Mouse (Mus musculus): Measurements from ENCODE around the gene Cenpa. TPM values are rescaled to one million over a fixed set of nuclear protein-coding genes. Genes with fewer than 3 reads are reported as not detected.

Cenpa gene
- polyA plus RNA-seq, 1 experiment from 2014 or later = 160 TPM

DNA sequence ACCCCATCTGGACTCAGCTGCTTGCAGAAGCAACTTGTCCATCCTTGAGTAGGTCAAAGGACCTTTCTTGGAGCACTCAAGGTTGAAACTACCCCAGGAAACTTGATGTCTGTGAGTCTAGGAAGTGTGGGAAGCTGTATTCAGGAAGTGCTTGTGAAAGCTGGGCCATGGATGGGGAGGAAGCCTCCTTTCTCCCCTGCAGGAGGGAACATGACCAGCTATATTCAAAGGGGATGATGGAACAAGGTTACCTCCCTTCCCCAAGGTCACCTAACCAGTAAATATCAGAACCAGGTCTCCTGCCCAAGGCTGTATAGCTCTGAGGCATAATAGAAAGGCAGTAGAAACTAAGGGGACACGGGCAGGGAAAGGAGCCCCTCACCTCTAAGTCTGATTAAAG, 34.4 kb upstream of the Cenpa start:
- Histone ChIP-seq H3K4me1 (ENCODE audit: control insufficient read depth, low read depth, low read length) (no peaks in the 10 kb centered on the region), H3K27ac (ENCODE audit: low read length) (no peak overlapping the region), H3K4me2 (ENCODE audit: low read depth, low read length) (no peak overlapping the region), H3K4me3 (ENCODE audit: low read depth, low read length) (no peak overlapping the region), H3K9me3 (replicated peaks; ENCODE audit: control insufficient read depth, low read length) (no peaks in the 10 kb centered on the region), H3K36me3 (ENCODE audit: control insufficient read depth, insufficient read depth) (no peaks in the 10 kb centered on the region), H3K27me3 (ENCODE audit: control insufficient read depth, insufficient read depth, low read depth, low read length) (no peaks in the 10 kb centered on the region), H3K9ac (ENCODE audit: low read depth, low read length) (no peak overlapping the region)
- ATAC-seq (ENCODE audit: low read depth) = no peak
- 43% methylated on average over 1 of the region's 1 CpGs for WGBS (ENCODE audit: insufficient replicate concordance)

DNA sequence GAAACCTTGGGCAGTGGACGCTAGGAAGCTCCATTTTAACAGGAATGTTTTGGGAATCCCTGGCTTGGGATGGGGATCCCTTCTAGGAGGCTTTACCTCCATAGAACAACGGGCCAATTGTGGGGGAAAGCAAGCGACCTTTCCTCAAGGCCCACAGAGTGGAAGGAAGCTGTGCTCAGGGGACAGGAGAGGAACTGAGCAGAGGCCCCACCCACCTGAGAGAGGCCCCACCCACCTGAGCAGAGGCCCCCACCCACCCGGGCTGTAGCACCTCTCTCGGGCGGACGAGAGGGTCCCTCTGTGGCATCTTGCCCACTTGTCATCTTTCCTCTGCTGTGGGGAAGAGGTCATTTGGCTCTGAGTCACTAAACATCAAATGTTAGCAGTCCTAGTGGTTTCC, 29.6 kb upstream of the Cenpa start:
- Histone ChIP-seq H3K4me3 (ENCODE audit: low read depth, low read length) (no peak overlapping the region), H3K4me2 (ENCODE audit: low read depth, low read length) (no peak overlapping the region), H3K27me3 (ENCODE audit: control insufficient read depth, insufficient read depth, low read depth, low read length) (no peaks in the 10 kb centered on the region), H3K4me1 (ENCODE audit: control insufficient read depth, low read depth, low read length) (no peaks in the 10 kb centered on the region), H3K9ac (ENCODE audit: low read depth, low read length) (no peak overlapping the region), H3K9me3 (replicated peaks; ENCODE audit: control insufficient read depth, low read length) (no peaks in the 10 kb centered on the region), H3K27ac (ENCODE audit: low read length) (no peak overlapping the region), H3K36me3 (ENCODE audit: control insufficient read depth, insufficient read depth) (no peaks in the 10 kb centered on the region)
- WGBS (ENCODE audit: insufficient replicate concordance) = 34% methylated on average over 7 of the region's 7 CpGs
- ATAC-seq (ENCODE audit: low read depth) = no peak

DNA sequence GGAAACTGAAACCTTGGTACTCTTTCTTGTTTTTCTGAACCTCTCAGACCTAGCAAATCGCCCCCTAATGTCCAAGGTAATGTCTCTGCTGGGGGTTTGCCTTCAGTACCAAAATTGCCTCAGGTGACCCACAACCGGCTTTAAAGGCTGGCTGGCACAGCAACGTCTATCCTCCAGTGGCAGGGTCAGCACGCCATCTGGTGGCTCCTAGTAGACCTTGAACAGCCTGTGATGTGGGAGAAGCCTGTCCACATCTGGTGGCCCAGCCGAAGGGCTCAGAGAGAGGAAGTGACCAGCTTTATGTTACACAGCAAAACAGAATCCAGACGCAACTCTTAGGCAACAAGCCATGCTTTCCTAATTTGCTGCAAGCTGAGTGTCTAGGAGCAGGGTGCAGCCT, 28.5 kb upstream of the Cenpa start:
- peak; percentile 45; the same call in 1 of the 2 replicates for ATAC-seq (ENCODE audit: low read depth)

DNA sequence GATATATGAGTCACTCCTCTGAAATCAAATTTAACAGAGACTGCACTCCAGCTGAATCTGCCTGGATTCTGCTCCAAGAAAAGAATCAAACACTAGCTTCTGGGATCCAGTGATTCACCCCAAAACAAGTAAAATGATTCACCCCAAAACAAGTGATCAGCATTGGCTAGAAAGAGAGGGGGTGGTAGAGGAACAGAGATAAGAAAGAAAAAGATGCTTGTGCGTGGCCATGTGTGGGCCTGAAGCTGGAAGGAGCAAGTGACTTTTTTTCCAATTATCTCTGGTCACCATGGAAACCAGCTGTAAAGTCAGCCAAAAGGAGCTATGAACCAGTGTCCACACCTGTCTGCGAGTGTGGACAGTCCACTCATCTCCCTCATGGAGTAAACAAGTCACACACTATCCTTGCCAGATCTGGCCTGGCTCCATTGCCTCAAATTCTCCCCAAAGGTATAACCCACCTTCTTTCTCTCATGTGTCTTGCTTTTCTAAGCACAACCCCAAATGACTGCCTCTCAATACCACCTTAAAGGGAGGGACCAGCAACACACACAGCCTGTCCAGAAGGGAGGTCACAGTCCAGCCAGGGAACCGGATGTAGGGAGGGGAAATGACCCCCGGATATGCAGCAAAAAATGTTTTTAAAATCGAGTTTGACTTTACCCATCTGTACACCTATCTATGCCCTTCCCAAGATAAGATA, 22.9 kb upstream of the Cenpa start:
- no peak overlapping the region for H3K4me3 ChIP-seq (ENCODE audit: low read depth, low read length)
- 34% methylated on average over 5 of the region's 5 CpGs for WGBS (ENCODE audit: insufficient replicate concordance)
- H3K27ac ChIP-seq (ENCODE audit: low read length) = no peak overlapping the region
- H3K27me3 ChIP-seq (ENCODE audit: control insufficient read depth, insufficient read depth, low read depth, low read length) = no peaks in the 10 kb centered on the region
- H3K4me2 ChIP-seq (ENCODE audit: low read depth, low read length) = no peak overlapping the region
- no peak overlapping the region for H3K9ac ChIP-seq (ENCODE audit: low read depth, low read length)
- H3K4me1 ChIP-seq (ENCODE audit: control insufficient read depth, low read depth, low read length) = peaks cover 10% of the 10 kb centered on the region
- H3K36me3 ChIP-seq (ENCODE audit: control insufficient read depth, insufficient read depth) = no peaks in the 10 kb centered on the region
- no peaks in the 10 kb centered on the region for H3K9me3 ChIP-seq (replicated peaks; ENCODE audit: control insufficient read depth, low read length)
- ATAC-seq (ENCODE audit: low read depth) = no peak

More for the DNA sequence above, 28.5 kb upstream of the Cenpa start:
- Histone ChIP-seq H3K9ac (ENCODE audit: low read depth, low read length) (no peak overlapping the region), H3K27me3 (ENCODE audit: control insufficient read depth, insufficient read depth, low read depth, low read length) (no peaks in the 10 kb centered on the region), H3K36me3 (ENCODE audit: control insufficient read depth, insufficient read depth) (no peaks in the 10 kb centered on the region), H3K4me2 (ENCODE audit: low read depth, low read length) (no peak overlapping the region), H3K4me3 (ENCODE audit: low read depth, low read length) (no peak overlapping the region), H3K4me1 (ENCODE audit: control insufficient read depth, low read depth, low read length) (no peaks in the 10 kb centered on the region), H3K9me3 (replicated peaks; ENCODE audit: control insufficient read depth, low read length) (no peaks in the 10 kb centered on the region), H3K27ac (ENCODE audit: low read length) (no peak overlapping the region)
- 2% methylated on average over 6 of the region's 6 CpGs for WGBS (ENCODE audit: insufficient replicate concordance)

DNA sequence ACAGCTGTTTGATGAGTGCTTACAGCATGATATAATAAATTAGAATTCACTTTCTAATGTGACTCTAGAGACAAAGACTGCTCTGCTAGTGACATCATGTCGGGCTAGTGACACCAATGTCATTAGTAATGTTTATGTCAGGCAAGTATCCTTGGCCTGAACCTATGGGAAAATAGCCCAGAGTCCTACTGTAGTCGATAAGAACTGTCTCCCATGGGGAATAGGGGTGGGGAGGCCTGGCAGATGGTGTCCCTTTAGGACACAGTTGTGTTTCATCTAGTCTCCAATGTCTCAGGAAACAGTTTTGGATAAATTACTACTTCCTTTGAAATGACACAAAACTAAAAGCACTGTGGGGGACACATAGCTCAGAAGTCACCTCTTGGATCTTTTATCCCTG, 20.5 kb upstream of the Cenpa start:
- no peak for ATAC-seq (ENCODE audit: low read depth)
- WGBS (ENCODE audit: insufficient replicate concordance) = 62% methylated on average over 2 of the region's 2 CpGs
- Histone ChIP-seq H3K4me2 (ENCODE audit: low read depth, low read length) (no peak overlapping the region), H3K9me3 (replicated peaks; ENCODE audit: control insufficient read depth, low read length) (no peaks in the 10 kb centered on the region), H3K27me3 (ENCODE audit: control insufficient read depth, insufficient read depth, low read depth, low read length) (no peaks in the 10 kb centered on the region), H3K4me3 (ENCODE audit: low read depth, low read length) (no peak overlapping the region), H3K4me1 (ENCODE audit: control insufficient read depth, low read depth, low read length) (peaks cover 17% of the 10 kb centered on the region), H3K27ac (ENCODE audit: low read length) (no peak overlapping the region), H3K9ac (ENCODE audit: low read depth, low read length) (no peak overlapping the region), H3K36me3 (ENCODE audit: control insufficient read depth, insufficient read depth) (no peaks in the 10 kb centered on the region)

DNA sequence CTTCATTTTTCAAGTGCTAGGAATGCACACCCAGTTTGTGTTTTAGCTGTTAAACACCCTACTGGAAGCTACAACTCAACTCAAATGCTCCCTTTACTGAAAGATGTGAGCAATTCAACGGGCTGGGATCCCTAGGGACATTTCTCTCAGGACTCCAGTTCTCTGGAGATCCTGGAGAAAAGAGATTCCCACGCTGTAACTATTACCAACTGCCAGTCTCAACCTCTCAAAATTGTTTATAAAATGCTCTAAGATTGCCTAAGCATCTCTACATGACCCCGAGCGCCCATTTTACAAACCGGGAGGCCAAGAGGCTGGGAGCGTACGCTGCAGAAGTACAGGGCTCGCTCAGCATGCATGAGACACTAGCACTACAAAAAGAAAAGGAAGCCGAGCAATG, 19.2 kb upstream of the Cenpa start:
- peak overlapping the region; percentile 78 for H3K4me2 ChIP-seq (ENCODE audit: low read depth, low read length)
- H3K4me1 ChIP-seq (ENCODE audit: control insufficient read depth, low read depth, low read length) = peaks cover 17% of the 10 kb centered on the region
- H3K27me3 ChIP-seq (ENCODE audit: control insufficient read depth, insufficient read depth, low read depth, low read length) = no peaks in the 10 kb centered on the region
- peak overlapping the region; percentile 83 for H3K4me3 ChIP-seq (ENCODE audit: low read depth, low read length)
- H3K27ac ChIP-seq (ENCODE audit: low read length) = no peak overlapping the region
- no peaks in the 10 kb centered on the region for H3K9me3 ChIP-seq (replicated peaks; ENCODE audit: control insufficient read depth, low read length)
- H3K36me3 ChIP-seq (ENCODE audit: control insufficient read depth, insufficient read depth) = no peaks in the 10 kb centered on the region
- no peak for ATAC-seq (ENCODE audit: low read depth)
- 21% methylated on average over 9 of the region's 9 CpGs for WGBS (ENCODE audit: insufficient replicate concordance)
- peak overlapping the region; percentile 80 for H3K9ac ChIP-seq (ENCODE audit: low read depth, low read length)

DNA sequence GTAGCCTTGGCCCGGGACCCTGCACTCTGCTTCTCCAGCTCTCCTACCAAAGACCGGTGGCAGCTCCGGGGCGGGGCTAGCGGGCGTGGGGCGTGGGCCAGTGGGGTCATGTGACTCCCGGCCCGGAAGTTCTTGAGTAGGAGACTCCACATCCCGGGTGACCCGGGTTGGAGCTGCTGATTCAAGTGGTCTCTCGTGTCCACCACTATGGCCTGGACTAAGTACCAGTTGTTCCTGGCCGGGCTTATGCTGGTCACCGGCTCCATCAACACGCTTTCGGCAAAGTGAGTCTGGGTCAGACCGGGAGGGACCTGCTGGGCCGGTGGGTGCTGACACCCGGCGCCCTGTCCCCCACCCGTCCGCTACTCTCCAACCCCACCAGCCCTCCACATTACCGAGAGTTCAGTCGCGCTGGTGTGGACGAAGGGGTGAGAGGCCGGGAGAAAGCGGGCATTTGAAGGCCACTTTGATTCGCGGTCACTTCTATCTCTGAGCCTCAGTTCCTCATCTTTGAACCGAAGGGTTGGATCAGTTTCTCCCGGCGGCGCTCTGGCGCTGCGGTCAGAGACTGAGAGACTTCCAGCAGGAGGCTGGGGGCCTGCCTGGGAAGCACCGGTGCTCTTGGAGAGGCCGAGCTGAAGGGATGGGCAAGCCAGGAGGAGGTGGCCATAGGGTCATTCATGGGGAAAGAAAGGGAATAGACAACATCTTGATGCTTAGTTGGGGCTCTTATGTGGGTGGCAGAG, 18.6 kb upstream of the Cenpa start, which contains the start of gene Slc35f6:
TSS of gene Slc35f6 (plus strand) at position 119 of the 746 bp plus-strand sequence.
- no peaks in the 10 kb centered on the region for H3K36me3 ChIP-seq (ENCODE audit: control insufficient read depth, insufficient read depth)
- H3K9me3 ChIP-seq (replicated peaks; ENCODE audit: control insufficient read depth, low read length) = no peaks in the 10 kb centered on the region
- peak; percentile 90 for ATAC-seq (ENCODE audit: low read depth)
- H3K9ac ChIP-seq (ENCODE audit: low read depth, low read length) = peak within 1 kb of the TSS; percentile 80
- no peak within 1 kb of the TSS for H3K27ac ChIP-seq (ENCODE audit: low read length)
- no peaks in the 10 kb centered on the region for H3K27me3 ChIP-seq (ENCODE audit: control insufficient read depth, insufficient read depth, low read depth, low read length)
- peak within 1 kb of the TSS; percentile 83 for H3K4me3 ChIP-seq (ENCODE audit: low read depth, low read length)
- WGBS (ENCODE audit: insufficient replicate concordance) = under 1% methylated on average over 38 of the region's 38 CpGs
- H3K4me1 ChIP-seq (ENCODE audit: control insufficient read depth, low read depth, low read length) = peaks cover 17% of the 10 kb centered on the region
- peak within 1 kb of the TSS; percentile 78 for H3K4me2 ChIP-seq (ENCODE audit: low read depth, low read length)

DNA sequence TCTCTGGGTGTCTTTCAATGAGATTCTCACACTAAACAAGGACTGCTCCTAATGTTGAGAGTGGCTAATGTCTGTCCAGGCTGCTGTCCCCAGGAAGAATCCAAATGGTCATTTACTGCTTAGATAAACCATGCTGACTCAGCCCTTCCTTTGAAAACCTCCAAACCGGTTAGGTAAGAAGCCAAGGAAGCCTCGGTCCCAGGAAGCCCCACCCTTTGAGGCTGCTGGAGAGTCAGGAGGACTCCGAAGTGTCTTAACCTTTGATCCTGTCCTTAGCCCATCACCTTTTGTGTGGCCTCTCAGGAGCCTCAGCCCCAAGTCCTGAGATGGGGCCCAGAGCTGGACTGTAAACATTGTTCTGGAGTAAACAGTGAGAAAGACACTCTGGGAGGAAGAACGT, 17.0 kb upstream of the Cenpa start:
- ATAC-seq (ENCODE audit: low read depth) = no peak
- Histone ChIP-seq H3K4me2 (ENCODE audit: low read depth, low read length) (no peak overlapping the region), H3K27ac (ENCODE audit: low read length) (no peak overlapping the region), H3K4me3 (ENCODE audit: low read depth, low read length) (no peak overlapping the region), H3K9me3 (replicated peaks; ENCODE audit: control insufficient read depth, low read length) (no peaks in the 10 kb centered on the region), H3K27me3 (ENCODE audit: control insufficient read depth, insufficient read depth, low read depth, low read length) (no peaks in the 10 kb centered on the region), H3K36me3 (ENCODE audit: control insufficient read depth, insufficient read depth) (no peaks in the 10 kb centered on the region), H3K9ac (ENCODE audit: low read depth, low read length) (no peak overlapping the region), H3K4me1 (ENCODE audit: control insufficient read depth, low read depth, low read length) (peaks cover 17% of the 10 kb centered on the region)
- WGBS (ENCODE audit: insufficient replicate concordance) = 57% methylated on average over 4 of the region's 4 CpGs

DNA sequence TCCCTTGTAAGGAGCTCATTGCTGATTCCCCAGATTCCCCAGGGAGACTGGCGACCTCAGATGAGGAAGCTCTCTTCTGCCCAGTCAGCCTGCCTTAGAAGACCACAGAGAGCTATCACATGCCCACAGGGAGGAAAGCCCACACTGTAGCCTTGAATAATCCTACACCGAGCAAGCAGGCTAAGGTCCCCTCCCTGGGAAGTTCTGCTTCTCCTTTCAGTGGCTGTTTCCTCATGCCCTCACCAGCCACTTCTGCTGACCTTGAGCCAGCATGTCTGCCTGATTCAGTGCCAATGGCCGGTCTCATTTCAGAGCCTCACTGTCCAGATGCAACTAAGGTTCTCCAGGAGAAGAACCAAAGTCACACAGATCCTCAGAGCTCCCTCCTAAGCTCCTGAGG, 15.8 kb upstream of the Cenpa start:
- Histone ChIP-seq H3K27ac (ENCODE audit: low read length) (no peak overlapping the region), H3K27me3 (ENCODE audit: control insufficient read depth, insufficient read depth, low read depth, low read length) (no peaks in the 10 kb centered on the region), H3K4me2 (ENCODE audit: low read depth, low read length) (no peak overlapping the region), H3K9ac (ENCODE audit: low read depth, low read length) (no peak overlapping the region), H3K9me3 (replicated peaks; ENCODE audit: control insufficient read depth, low read length) (no peaks in the 10 kb centered on the region), H3K4me1 (ENCODE audit: control insufficient read depth, low read depth, low read length) (peaks cover 17% of the 10 kb centered on the region), H3K36me3 (ENCODE audit: control insufficient read depth, insufficient read depth) (no peaks in the 10 kb centered on the region), H3K4me3 (ENCODE audit: low read depth, low read length) (no peak overlapping the region)
- no peak for ATAC-seq (ENCODE audit: low read depth)
- 37% methylated on average over 3 of the region's 3 CpGs for WGBS (ENCODE audit: insufficient replicate concordance)

All from liver, embryonic 16.5 days (tissue).